Mouse (Mus musculus) liver, adult 2 months (tissue): ENCODE measurements around the gene Mafg.

Experiments
- CTCF ChIP-seq: fragments of 200-500 bp; IDR thresholded peaks from 2 replicates; pipeline ENCODE4 v1.5.1; 2011; ENCODE audit warnings: low read depth, low read length, control low read depth
- POLR2A ChIP-seq: fragments of 200-500 bp; IDR thresholded peaks from 2 replicates; pipeline ENCODE4 v1.6.1; 2011; ENCODE audit warnings: low read length, control low read depth; ENCODE audit not compliant: insufficient read depth; ENCODE audit errors: extremely low read depth

DNA sequence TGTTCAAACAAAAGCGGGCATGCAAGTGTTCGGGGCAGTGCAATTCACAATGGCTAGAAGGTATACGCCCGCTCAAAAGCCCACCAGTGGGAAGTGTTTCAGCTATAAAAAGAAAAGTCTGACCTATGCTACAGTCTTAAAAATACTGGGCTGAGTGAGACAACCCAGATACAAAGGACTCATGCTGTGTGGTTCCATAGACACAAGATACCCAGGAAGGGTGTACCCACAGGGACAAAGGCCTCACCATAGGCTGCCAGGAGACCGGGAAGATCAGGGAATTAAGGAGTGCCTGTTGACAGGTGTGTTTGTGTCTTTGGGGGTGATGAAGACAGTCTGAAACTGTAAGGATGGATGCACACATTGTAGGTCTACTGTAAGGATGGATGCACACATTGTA is 30.3 kb upstream of the Mafg start:
- TF ChIP-seq CTCF, result no peak
- no peak for TF ChIP-seq POLR2A
